Mouse (Mus musculus) limb, embryonic 14.5 days (tissue): ENCODE data around the gene Dnajc12. TPM values are rescaled to one million over a fixed set of nuclear protein-coding genes. Genes with fewer than 3 reads are reported as not detected.

Experiments used
- ATAC-seq: fragments of 200-750 bp; cut with Nextera tagmentation; 2 replicates; pipeline ENCODE4 v1.8.0; 2017; ENCODE audit warnings: low read depth, moderate number of reproducible peaks, moderate TSS enrichment; ENCODE audit not compliant: low FRiP score
- DNase-seq: peaks from one replicate; pipeline ENCODE4 v3.0.0-alpha.2; 2015; ENCODE audit warnings: low spot score
- H3K27ac ChIP-seq: fragments of 300-500 bp; sonication (generic); replicated peaks from 2 replicates; pipeline ENCODE4 v1.5.1; 2014; ENCODE audit warnings: low read depth, mild to moderate bottlenecking, low read length, moderate library complexity, mixed read lengths
- H3K27me3 ChIP-seq: fragments of 300-500 bp; sonication (generic); 2 replicates; pipeline ENCODE4 v1.6.1; 2014; ENCODE audit warnings: low read length, mixed read lengths; ENCODE audit not compliant: control insufficient read depth, insufficient read depth
- H3K36me3 ChIP-seq: fragments of 300-500 bp; sonication (generic); 2 replicates; pipeline ENCODE4 v1.6.1; 2014; ENCODE audit warnings: mild to moderate bottlenecking, low read length, moderate library complexity, mixed read lengths; ENCODE audit not compliant: control insufficient read depth, insufficient read depth
- H3K4me1 ChIP-seq: fragments of 300-500 bp; sonication (generic); 2 replicates; pipeline ENCODE4 v1.6.1; 2014; ENCODE audit warnings: antibody characterized with exemption, low read length, mixed read lengths; ENCODE audit not compliant: control insufficient read depth, insufficient read depth
- H3K4me2 ChIP-seq: fragments of 300-500 bp; sonication (generic); replicated peaks from 2 replicates; pipeline ENCODE4 v1.6.1; 2014; ENCODE audit warnings: low read depth, mild to moderate bottlenecking, low read length, moderate library complexity; ENCODE audit not compliant: severe bottlenecking
- H3K4me3 ChIP-seq: fragments of 300-500 bp; sonication (generic); replicated peaks from 2 replicates; pipeline ENCODE4 v1.5.1; 2014; ENCODE audit warnings: low read length
- H3K9ac ChIP-seq: fragments of 300-500 bp; sonication (generic); 2 replicates; pipeline ENCODE4 v1.6.1; 2014; ENCODE audit warnings: mild to moderate bottlenecking, low read depth, low read length, moderate library complexity; ENCODE audit not compliant: severe bottlenecking
- H3K9me3 ChIP-seq: fragments of 300-500 bp; sonication (generic); 2 replicates; pipeline ENCODE4 v1.6.1; 2016; ENCODE audit warnings: low read length; ENCODE audit not compliant: control insufficient read depth
- POLR2A ChIP-seq: fragments of 200-500 bp; IDR thresholded peaks from 2 replicates; pipeline ENCODE4 v1.8.0; 2012; ENCODE audit warnings: inconsistent platforms, mild to moderate bottlenecking, moderate library complexity, borderline replicate concordance; ENCODE audit not compliant: insufficient read depth, insufficient read length; ENCODE audit errors: extremely low read depth
- WGBS: fragments of 180-500 bp; shearing (Covaris S2); extraction: QIAGEN DNeasy Blood & Tissue Kit; methylation state at CpG from one replicate; pipeline ENCODE4 v1.1.7; 2014; 5-methylcytosine and 5-hydroxymethylcytosine counted together
- polyA plus RNA-seq, 2 experiments: library from polyadenylated mRNA; depleted of rRNA in 1 of 2; stranded (reverse) in 1 of 2; unstranded in 1 of 2; fragments of >200 nt; fragmentation: Nextera tagmentation in 1 of 2; extraction: Ambion mirVana in 1 of 2; gene quantifications; 2 replicates each; pipeline versions ENCODE4 v1.2.1 to v1.2.3; 2012 to 2014

Dnajc12 gene
- polyA plus RNA-seq, 2 experiments: 9.1 to 9.2 TPM

GRCm38 (mm10) chr10:63422736-63422992 lies 40.4 kb downstream of the Dnajc12 start:
- no peaks in the 10 kb centered on the region for H3K27me3 ChIP-seq
- H3K4me2 ChIP-seq: no peak overlapping the region
- no peak for ATAC-seq
- H3K4me1 ChIP-seq: no peaks in the 10 kb centered on the region
- H3K27ac ChIP-seq: no peak overlapping the region
- no peak for DNase-seq
- H3K9me3 ChIP-seq: no peaks in the 10 kb centered on the region
- H3K9ac ChIP-seq: no peak overlapping the region
- no peaks in the 10 kb centered on the region for H3K36me3 ChIP-seq
- WGBS: 87% methylated on average over 5 of the region's 5 CpGs
- no peak for TF ChIP-seq POLR2A
- no peak overlapping the region for H3K4me3 ChIP-seq

GRCm38 (mm10) chr10:63423591-63424474 lies 41.6 kb downstream of the Dnajc12 start:
- Histone ChIP-seq H3K27ac (no peak overlapping the region), H3K4me2 (no peak overlapping the region), H3K4me3 (no peak overlapping the region), H3K4me1 (no peaks in the 10 kb centered on the region), H3K9me3 (no peaks in the 10 kb centered on the region), H3K36me3 (no peaks in the 10 kb centered on the region), H3K27me3 (no peaks in the 10 kb centered on the region), H3K9ac (no peak overlapping the region)
- TF ChIP-seq POLR2A: no peak
- whole genome bisulfite sequencing: 86% methylated on average over 9 of the region's 9 CpGs
- DNase-seq: no peak
- no peak for ATAC-seq

GRCm38 (mm10) chr10:63424475-63424814 lies 42.2 kb downstream of the Dnajc12 start:
- Histone ChIP-seq H3K9ac (no peak overlapping the region), H3K36me3 (no peaks in the 10 kb centered on the region), H3K4me2 (no peak overlapping the region), H3K27me3 (no peaks in the 10 kb centered on the region), H3K4me1 (no peaks in the 10 kb centered on the region), H3K27ac (no peak overlapping the region), H3K9me3 (no peaks in the 10 kb centered on the region), H3K4me3 (no peak overlapping the region)
- no peak for TF ChIP-seq POLR2A
- DNase-seq (no peak), ATAC-seq (no peak)

GRCm38 (mm10) chr10:63427146-63427545 lies 44.9 kb downstream of the Dnajc12 start:
- H3K9me3 ChIP-seq: no peaks in the 10 kb centered on the region
- H3K27me3 ChIP-seq: no peaks in the 10 kb centered on the region
- H3K27ac ChIP-seq: no peak overlapping the region
- H3K4me1 ChIP-seq: no peaks in the 10 kb centered on the region
- TF ChIP-seq POLR2A: no peak
- H3K9ac ChIP-seq: no peak overlapping the region
- no peak overlapping the region for H3K4me3 ChIP-seq
- ATAC-seq (no peak), DNase-seq (no peak)
- no peak overlapping the region for H3K4me2 ChIP-seq
- H3K36me3 ChIP-seq: no peaks in the 10 kb centered on the region
- WGBS: 81% methylated on average over 8 of the region's 8 CpGs

- H3K27ac ChIP-seq: peak overlapping the region; percentile 34; the same call in 1 of the 2 replicates
Observed at GRCm38 (mm10) chr10:63428243-63429022, 46.2 kb downstream of the Dnajc12 start.

More at GRCm38 (mm10) chr10:63428243-63429022, 46.2 kb downstream of the Dnajc12 start:
- no peaks in the 10 kb centered on the region for H3K36me3 ChIP-seq
- WGBS: 25% methylated on average over 19 of the region's 19 CpGs
- H3K9me3 ChIP-seq: no peaks in the 10 kb centered on the region
- H3K9ac ChIP-seq: peak overlapping the region; percentile 51
- TF ChIP-seq POLR2A: no peak
- ATAC-seq (no peak), DNase-seq (peak; percentile 36)
- H3K4me3 ChIP-seq: peak overlapping the region; percentile 82
- H3K4me2 ChIP-seq: peak overlapping the region; percentile 74
- no peaks in the 10 kb centered on the region for H3K27me3 ChIP-seq
- no peaks in the 10 kb centered on the region for H3K4me1 ChIP-seq
